Mouse (Mus musculus): ENCODE results near the gene Gm20820. TPM values are rescaled to one million over a fixed set of nuclear protein-coding genes. Genes with fewer than 3 reads are reported as not detected.
"Not testable (repeated sequence)": the region's sequence is repeated elsewhere in the genome, so short reads cannot be mapped to it uniquely, and the experiment has no call there.

The Gm20820 gene
- total RNA-seq (2021), result not detected in 2 replicates
- long read RNA-seq, result 0 reads

- not testable (repeated sequence) for DNase-seq
Observed at GRCm38 (mm10) chrY:86061472-86061871, at the start of gene Gm20820. TSS of gene Gm20820 (plus strand) at chrY:86061772.

Data from adrenal gland, postnatal 25 days (tissue).